Mouse (Mus musculus) adrenal gland, postnatal 36 days (tissue): ENCODE results near the gene Fli1. TPM values are rescaled to one million over a fixed set of nuclear protein-coding genes. Genes with fewer than 3 reads are reported as not detected.

ENCODE experiments used
- DNase-seq, 2 experiments: peaks; one replicate each; pipeline ENCODE4 v3.0.0; 2021; ENCODE audit warnings: mixed read lengths in 1 of 2
- long read RNA-seq, 2 experiments: library from polyadenylated mRNA; stranded (forward); transcript quantifications; one replicate each; pipeline ENCODE4 v2.0.0; 2021; ENCODE audit warnings: borderline sequencing depth in 2 of 2
- total RNA-seq, 2 experiments: library from RNA; stranded (reverse); gene quantifications; 2 replicates each; pipeline ENCODE4 v1.2.3; 2021

The Fli1 gene
- 10 to 100 TPM; 15.4 to 15.5 TPM for total RNA-seq
- long read RNA-seq, experiment 1, partial matches to known transcripts, result 0 of 1 reads
- long read RNA-seq, experiment 1, other reads (novel, unspliced or antisense), result 0 of 1 reads
- long read RNA-seq, experiment 2, partial matches to known transcripts, result 1 of 3 reads
- long read RNA-seq, experiment 2, other reads (novel, unspliced or antisense), result 0 of 3 reads

GRCm38 (mm10) chr9:32542212-32543039 lies at the start of gene Fli1:
Gene Fli1, minus strand, starts transcription at chr9:32542861.
- DNase-seq, result peak in 1 of 2 experiments; percentile 32

DNA sequence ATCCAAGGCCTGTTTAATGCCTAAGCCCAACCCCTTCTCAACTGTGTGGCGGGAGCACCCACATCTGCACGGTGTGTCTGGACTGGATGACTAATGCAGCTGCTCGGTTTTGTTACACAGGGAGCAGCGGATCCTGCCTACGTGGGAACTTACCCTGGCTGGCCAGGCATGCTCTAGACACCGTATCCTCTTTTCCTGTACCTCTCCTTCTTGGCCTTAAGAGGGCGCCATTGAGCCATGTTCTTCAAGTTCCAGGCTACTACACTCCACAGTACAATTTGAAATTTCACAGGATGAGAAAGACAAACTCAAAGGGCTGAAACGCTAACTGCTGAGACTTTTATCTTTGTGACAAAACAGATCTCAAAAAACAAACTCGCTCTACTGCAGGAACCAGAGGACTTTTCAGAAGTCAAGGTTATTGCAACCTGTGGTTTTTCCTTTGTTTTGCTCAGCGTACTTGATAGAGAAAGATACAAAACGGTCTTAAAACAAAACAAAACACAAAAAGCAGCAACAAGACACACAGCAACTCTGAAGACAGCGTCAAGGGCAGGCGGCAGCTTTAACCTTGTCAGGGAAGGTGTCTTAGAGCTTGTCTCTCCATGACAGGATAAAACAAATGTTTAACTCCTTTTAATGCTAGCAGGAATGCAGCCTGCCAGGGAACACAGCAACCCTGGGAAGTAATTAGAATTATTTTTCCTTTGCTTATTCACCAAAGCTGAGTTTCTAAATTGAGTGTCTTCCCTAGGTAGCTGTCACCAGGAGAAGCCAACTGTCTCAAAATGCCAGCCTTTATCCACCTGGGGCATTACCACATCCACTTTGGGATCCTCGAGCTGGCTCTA lies 49.3 kb upstream of the Fli1 start:
- peak; percentile 59 to 79 for DNase-seq

- no peak for DNase-seq
Observed at GRCm38 (mm10) chr9:32590571-32590970, 47.9 kb upstream of the Fli1 start.

- DNase-seq, result peak; percentile 84 to 87
Observed at GRCm38 (mm10) chr9:32589900-32590299, 47.2 kb upstream of the Fli1 start.

DNA sequence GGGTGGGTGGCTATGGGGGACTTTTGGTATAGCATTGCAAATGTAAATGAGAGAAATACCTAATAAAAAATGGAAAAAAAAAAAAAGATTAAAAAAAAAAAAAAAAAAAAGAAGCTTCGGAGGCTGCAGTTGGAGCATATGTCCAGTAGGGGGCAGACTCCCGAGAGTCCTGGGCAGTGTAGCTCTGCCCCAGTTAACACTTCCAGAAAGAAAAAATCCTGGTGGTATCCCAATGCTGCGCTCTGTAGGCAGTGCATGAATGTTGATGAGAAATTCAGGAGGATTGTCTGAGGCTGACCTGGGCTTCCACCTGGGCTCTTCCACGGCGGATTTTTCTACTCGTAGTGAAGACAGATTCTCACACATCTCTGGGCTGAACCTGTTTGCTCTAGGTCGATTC lies 42.7 kb upstream of the Fli1 start:
- peak; percentile 28 to 40 for DNase-seq

DNA sequence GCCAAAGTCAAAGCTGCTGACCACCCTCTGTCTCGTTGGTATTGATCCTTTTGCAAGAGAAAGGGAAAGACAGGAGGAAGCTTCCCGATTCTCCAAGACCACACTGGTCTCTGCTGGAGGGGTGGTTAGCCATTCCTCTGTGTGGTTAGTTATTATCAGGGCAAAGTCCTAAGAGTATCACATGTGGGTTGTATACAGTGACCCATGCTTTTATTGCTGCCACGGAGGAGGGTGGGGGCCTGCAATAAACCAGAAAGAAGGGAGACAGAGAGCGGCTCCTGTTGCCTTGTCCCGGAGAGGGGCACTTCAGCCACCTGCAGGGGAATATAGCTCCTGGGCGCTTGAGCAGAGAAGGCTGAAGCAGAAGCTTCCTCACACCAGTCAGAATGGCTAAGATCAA lies 41.2 kb upstream of the Fli1 start:
- no peak for DNase-seq

DNA sequence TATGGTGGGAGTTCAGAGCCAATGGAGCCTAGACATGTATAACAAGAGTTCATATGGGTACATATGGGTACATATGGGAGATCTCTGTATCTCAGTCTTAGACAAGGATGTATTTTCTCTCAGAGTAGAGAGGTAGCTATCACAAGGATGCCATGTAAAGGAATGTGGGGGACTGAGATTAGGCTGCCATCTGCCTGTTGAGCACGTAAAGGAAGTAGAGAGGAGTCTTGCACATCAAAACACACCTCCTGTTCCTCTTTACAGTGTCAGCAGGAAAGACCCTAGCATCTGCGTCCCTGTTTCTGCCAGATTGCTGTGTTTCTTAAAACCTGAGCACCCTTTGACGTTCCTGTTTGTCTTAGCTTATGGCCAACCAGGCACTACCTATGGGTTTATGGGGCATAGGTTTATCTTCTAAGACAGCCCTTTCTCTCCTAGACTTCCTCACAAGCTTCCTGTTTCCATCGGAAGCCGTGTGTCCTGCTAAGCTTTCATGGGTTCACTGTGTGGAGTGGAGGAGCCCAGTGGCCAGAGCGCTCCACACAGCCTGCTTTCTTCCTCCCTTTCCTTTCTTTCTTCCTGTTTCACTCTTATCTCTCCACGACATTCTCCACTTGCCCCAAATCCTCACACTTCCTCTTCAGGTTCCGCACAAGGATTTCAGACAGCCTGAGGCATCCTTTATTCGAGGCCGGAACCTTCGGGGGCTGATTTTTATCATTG lies 39.4 kb upstream of the Fli1 start:
- DNase-seq, result no peak

DNA sequence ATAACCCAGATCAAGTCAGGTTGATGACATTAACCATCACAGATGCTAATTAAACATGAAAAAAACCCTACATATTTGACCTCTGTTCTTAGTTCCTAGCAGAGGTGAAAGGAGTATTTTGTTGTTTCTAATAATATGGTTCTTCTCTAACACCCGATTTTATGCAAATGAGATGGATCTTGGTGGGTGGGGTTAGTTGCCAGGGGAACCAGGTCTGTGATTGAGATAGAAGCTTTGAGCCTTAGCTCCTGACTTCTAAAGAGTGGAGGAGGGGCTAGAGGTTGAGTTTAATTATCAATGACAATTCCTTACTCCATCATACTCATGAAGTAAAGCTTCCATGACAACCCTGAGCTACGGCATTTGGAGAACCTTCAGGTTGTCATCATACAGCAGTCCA lies 35.8 kb upstream of the Fli1 start:
- DNase-seq, result no peak

GRCm38 (mm10) chr9:32573638-32574037 lies 31.0 kb upstream of the Fli1 start:
- DNase-seq, result no peak

DNA sequence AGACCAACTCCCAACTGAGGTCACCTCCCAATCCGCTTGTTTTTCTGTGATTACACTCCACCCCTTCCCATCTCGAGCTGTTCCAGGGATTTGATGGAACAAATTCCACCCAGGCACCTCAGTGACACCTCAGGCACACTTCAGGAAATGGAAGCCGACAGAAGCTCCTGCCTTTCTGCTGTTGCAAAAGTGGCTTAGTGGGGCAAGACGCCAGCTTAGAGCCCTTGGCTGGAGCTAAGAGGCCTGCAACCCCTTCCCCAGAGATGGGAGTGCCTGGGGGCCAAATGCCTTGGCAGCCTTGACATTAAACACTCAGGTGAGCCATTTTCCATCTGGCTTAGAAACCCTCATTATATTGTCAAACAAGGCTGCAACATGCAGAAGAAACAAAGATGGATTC lies 29.0 kb upstream of the Fli1 start:
- DNase-seq, result no peak

DNA sequence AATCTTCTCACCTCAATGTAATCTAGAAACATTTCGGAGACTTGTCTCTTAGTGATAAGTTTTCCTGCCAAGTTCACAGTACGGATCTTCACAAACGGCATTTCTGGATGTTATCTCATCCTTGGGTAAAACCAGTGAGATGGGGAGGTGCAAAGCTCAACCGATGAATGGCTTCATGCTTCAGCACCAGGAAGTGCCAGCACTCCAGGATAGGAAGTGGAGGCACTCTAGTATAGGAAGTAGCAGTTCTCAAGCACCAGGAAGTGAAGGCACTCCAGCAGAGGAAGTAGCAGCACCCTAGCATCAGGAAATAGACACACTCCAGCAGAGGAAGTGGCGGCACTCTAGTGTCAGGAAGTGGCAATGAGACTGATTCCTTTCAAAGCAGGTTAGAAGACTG lies 27.9 kb upstream of the Fli1 start:
- no peak for DNase-seq

GRCm38 (mm10) chr9:32569261-32569660 lies 26.6 kb upstream of the Fli1 start:
- no peak for DNase-seq

- no peak for DNase-seq
Observed at GRCm38 (mm10) chr9:32567603-32568002, 24.9 kb upstream of the Fli1 start.

- no peak for DNase-seq
Observed at GRCm38 (mm10) chr9:32565309-32565708, 22.6 kb upstream of the Fli1 start.

GRCm38 (mm10) chr9:32562837-32563236 lies 20.2 kb upstream of the Fli1 start:
- DNase-seq, result no peak

GRCm38 (mm10) chr9:32562409-32562808 lies 19.7 kb upstream of the Fli1 start:
- no peak for DNase-seq

GRCm38 (mm10) chr9:32561190-32561890 lies 18.7 kb upstream of the Fli1 start:
- DNase-seq, result no peak

- no peak for DNase-seq
Observed at GRCm38 (mm10) chr9:32559859-32560258, 17.2 kb upstream of the Fli1 start.

GRCm38 (mm10) chr9:32559454-32559853 lies 16.8 kb upstream of the Fli1 start:
- DNase-seq, result no peak

- no peak for DNase-seq
Observed at GRCm38 (mm10) chr9:32556313-32556712, 13.7 kb upstream of the Fli1 start.

- no peak for DNase-seq
Observed at GRCm38 (mm10) chr9:32555279-32555678, 12.6 kb upstream of the Fli1 start.

DNA sequence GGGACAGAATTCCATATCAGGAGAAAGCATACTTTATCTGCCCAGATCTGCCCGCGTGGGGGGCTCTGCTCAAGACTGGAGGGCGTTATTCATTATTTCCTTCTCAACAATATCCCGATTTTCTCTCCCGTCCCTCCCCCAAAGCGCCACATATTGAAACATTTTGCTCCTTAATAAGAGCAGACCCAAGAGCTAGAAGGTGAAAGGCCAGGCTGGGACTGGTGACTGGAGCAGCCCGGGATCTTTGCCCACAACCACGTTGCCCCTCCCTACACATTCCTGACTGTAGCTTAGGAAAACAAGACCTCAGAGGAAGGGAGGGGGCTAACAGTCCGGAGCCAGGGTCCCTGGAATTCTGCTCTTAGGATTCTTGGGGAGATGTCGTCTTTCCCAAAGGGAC lies 7.9 kb upstream of the Fli1 start:
- no peak for DNase-seq
